Mouse (Mus musculus): ENCODE data around the gene Rapgef1.

GRCm38 (mm10) chr2:29637528-29637927, 18.0 kb downstream of the Rapgef1 start:
- no peak for TF ChIP-seq POLR2A (IDR thresholded peaks at IDR 0.05; ENCODE audit: control insufficient read depth, extremely low read depth, insufficient read depth, low read length, poor library complexity)
- TF ChIP-seq CTCF (IDR thresholded peaks at IDR 0.05; ENCODE audit: borderline replicate concordance, control insufficient read depth, extremely low read depth, insufficient read depth, low read length, poor library complexity): no peak

All from thymus, adult 2 months (tissue).